Mouse (Mus musculus): ENCODE data around the gene Mif. TPM values are rescaled to one million over a fixed set of nuclear protein-coding genes. Genes with fewer than 3 reads are reported as not detected.
"Not testable (repeated sequence)": the region's sequence is repeated elsewhere in the genome, so short reads cannot be mapped to it uniquely, and the experiment has no call there.

Gene Mif
- polyA plus RNA-seq, 1 experiment from 2014 or later = 1,479 TPM

- H3K27me3 ChIP-seq (ENCODE audit: control insufficient read depth, insufficient read depth, low read depth, low read length) = no peaks in the 10 kb centered on the region
- H3K9ac ChIP-seq (ENCODE audit: low read length) = peak within 1 kb of the TSS; percentile 45
- H3K9me3 ChIP-seq (ENCODE audit: control insufficient read depth, low read length) = no peaks in the 10 kb centered on the region
- peak within 1 kb of the TSS; percentile 75 for H3K4me2 ChIP-seq (ENCODE audit: low read depth, low read length)
- H3K36me3 ChIP-seq (ENCODE audit: control insufficient read depth, insufficient read depth, low read length) = peaks cover 20% of the 10 kb centered on the region
- peak; percentile 98 for ATAC-seq (ENCODE audit: low read depth)
- peaks cover 8% of the 10 kb centered on the region for H3K4me1 ChIP-seq (replicated peaks; ENCODE audit: control insufficient read depth, insufficient read depth, low read length)
- H3K27ac ChIP-seq (ENCODE audit: low read length) = 0 out of 2 replicates have a peak within 1 kb of the TSS, but pooled peaks have one; percentile 8
- H3K4me3 ChIP-seq (ENCODE audit: low read length) = peak within 1 kb of the TSS; percentile 47
- WGBS = under 1% methylated on average over 45 of the region's 51 CpGs
Observed at GRCm38 (mm10) chr10:75893089-75893750, 33.2 kb upstream of the Mif start, which contains the start of gene Derl3. Gene Derl3, plus strand, starts transcription at chr10:75893413.

- 26% methylated on average over 8 of the region's 8 CpGs for WGBS
- no peak overlapping the region for H3K4me3 ChIP-seq (ENCODE audit: low read length)
- H3K4me1 ChIP-seq (replicated peaks; ENCODE audit: control insufficient read depth, insufficient read depth, low read length) = peaks cover 8% of the 10 kb centered on the region
- no peaks in the 10 kb centered on the region for H3K9me3 ChIP-seq (ENCODE audit: control insufficient read depth, low read length)
- H3K4me2 ChIP-seq (ENCODE audit: low read depth, low read length) = no peak overlapping the region
- no peak for ATAC-seq (ENCODE audit: low read depth)
- no peak overlapping the region for H3K27ac ChIP-seq (ENCODE audit: low read length)
- H3K9ac ChIP-seq (ENCODE audit: low read length) = no peak overlapping the region
- no peaks in the 10 kb centered on the region for H3K27me3 ChIP-seq (ENCODE audit: control insufficient read depth, insufficient read depth, low read depth, low read length)
- H3K36me3 ChIP-seq (ENCODE audit: control insufficient read depth, insufficient read depth, low read length) = no peaks in the 10 kb centered on the region
Observed at GRCm38 (mm10) chr10:75889406-75890153, 29.5 kb upstream of the Mif start.

GRCm38 (mm10) chr10:75887504-75887903 is 27.5 kb upstream of the Mif start:
- ATAC-seq (ENCODE audit: low read depth); H3K27ac ChIP-seq (ENCODE audit: low read length); H3K4me1 ChIP-seq (replicated peaks; ENCODE audit: control insufficient read depth, insufficient read depth, low read length); H3K9ac ChIP-seq (ENCODE audit: low read length); H3K36me3 ChIP-seq (ENCODE audit: control insufficient read depth, insufficient read depth, low read length); H3K27me3 ChIP-seq (ENCODE audit: control insufficient read depth, insufficient read depth, low read depth, low read length); H3K4me3 ChIP-seq (ENCODE audit: low read length); H3K4me2 ChIP-seq (ENCODE audit: low read depth, low read length); H3K9me3 ChIP-seq (ENCODE audit: control insufficient read depth, low read length): not testable (repeated sequence)
- WGBS = 77% methylated on average over 5 of the region's 5 CpGs

- no peak overlapping the region for H3K9ac ChIP-seq (ENCODE audit: low read length)
- WGBS = 92% methylated on average over 8 of the region's 8 CpGs
- no peaks in the 10 kb centered on the region for H3K36me3 ChIP-seq (ENCODE audit: control insufficient read depth, insufficient read depth, low read length)
- H3K27ac ChIP-seq (ENCODE audit: low read length) = no peak overlapping the region
- no peaks in the 10 kb centered on the region; the same call in 1 of the 2 replicates for H3K27me3 ChIP-seq (ENCODE audit: control insufficient read depth, insufficient read depth, low read depth, low read length)
- no peaks in the 10 kb centered on the region for H3K9me3 ChIP-seq (ENCODE audit: control insufficient read depth, low read length)
- H3K4me2 ChIP-seq (ENCODE audit: low read depth, low read length) = no peak overlapping the region
- no peak for ATAC-seq (ENCODE audit: low read depth)
- H3K4me3 ChIP-seq (ENCODE audit: low read length) = no peak overlapping the region
- peaks cover 7% of the 10 kb centered on the region for H3K4me1 ChIP-seq (replicated peaks; ENCODE audit: control insufficient read depth, insufficient read depth, low read length)
Observed at GRCm38 (mm10) chr10:75884742-75885141, 24.7 kb upstream of the Mif start.

- WGBS = under 1% methylated on average over 10 of the region's 10 CpGs
- H3K4me2 ChIP-seq (ENCODE audit: low read depth, low read length) = peak overlapping the region; percentile 32; the same call in 1 of the 2 replicates
- no peaks in the 10 kb centered on the region; the same call in 1 of the 2 replicates for H3K27me3 ChIP-seq (ENCODE audit: control insufficient read depth, insufficient read depth, low read depth, low read length)
- ATAC-seq (ENCODE audit: low read depth) = peak; percentile 74
- no peak overlapping the region for H3K9ac ChIP-seq (ENCODE audit: low read length)
- no peak overlapping the region for H3K4me3 ChIP-seq (ENCODE audit: low read length)
- peaks cover 7% of the 10 kb centered on the region for H3K4me1 ChIP-seq (replicated peaks; ENCODE audit: control insufficient read depth, insufficient read depth, low read length)
- H3K9me3 ChIP-seq (ENCODE audit: control insufficient read depth, low read length) = no peaks in the 10 kb centered on the region
- no peaks in the 10 kb centered on the region for H3K36me3 ChIP-seq (ENCODE audit: control insufficient read depth, insufficient read depth, low read length)
- no peak overlapping the region for H3K27ac ChIP-seq (ENCODE audit: low read length)
Observed at GRCm38 (mm10) chr10:75883232-75883552, 23.2 kb upstream of the Mif start.

GRCm38 (mm10) chr10:75882433-75883231 is 22.6 kb upstream of the Mif start:
- no peak overlapping the region for H3K9ac ChIP-seq (ENCODE audit: low read length)

GRCm38 (mm10) chr10:75881578-75882432 is 21.8 kb upstream of the Mif start:
- no peaks in the 10 kb centered on the region for H3K36me3 ChIP-seq (ENCODE audit: control insufficient read depth, insufficient read depth, low read length)
- no peak overlapping the region for H3K4me3 ChIP-seq (ENCODE audit: low read length)
- no peak overlapping the region for H3K4me2 ChIP-seq (ENCODE audit: low read depth, low read length)
- 22% methylated on average over 20 of the region's 20 CpGs for WGBS
- no peaks in the 10 kb centered on the region for H3K9me3 ChIP-seq (ENCODE audit: control insufficient read depth, low read length)
- H3K27ac ChIP-seq (ENCODE audit: low read length) = no peak overlapping the region
- ATAC-seq (ENCODE audit: low read depth) = no peak
- H3K4me1 ChIP-seq (replicated peaks; ENCODE audit: control insufficient read depth, insufficient read depth, low read length) = peaks cover 7% of the 10 kb centered on the region
- H3K27me3 ChIP-seq (ENCODE audit: control insufficient read depth, insufficient read depth, low read depth, low read length) = no peaks in the 10 kb centered on the region; the same call in 1 of the 2 replicates
- no peak overlapping the region for H3K9ac ChIP-seq (ENCODE audit: low read length)

More at GRCm38 (mm10) chr10:75882433-75883231, 22.6 kb upstream of the Mif start:
- no peak for ATAC-seq (ENCODE audit: low read depth)
- Histone ChIP-seq H3K9me3 (ENCODE audit: control insufficient read depth, low read length) (no peaks in the 10 kb centered on the region), H3K4me2 (ENCODE audit: low read depth, low read length) (peak overlapping the region; percentile 32; the same call in 1 of the 2 replicates), H3K27me3 (ENCODE audit: control insufficient read depth, insufficient read depth, low read depth, low read length) (no peaks in the 10 kb centered on the region; the same call in 1 of the 2 replicates), H3K27ac (ENCODE audit: low read length) (no peak overlapping the region), H3K4me3 (ENCODE audit: low read length) (no peak overlapping the region), H3K4me1 (replicated peaks; ENCODE audit: control insufficient read depth, insufficient read depth, low read length) (peaks cover 7% of the 10 kb centered on the region), H3K36me3 (ENCODE audit: control insufficient read depth, insufficient read depth, low read length) (no peaks in the 10 kb centered on the region)
- 9% methylated on average over 15 of the region's 15 CpGs for WGBS

- Histone ChIP-seq H3K27ac (ENCODE audit: low read length) (no peak overlapping the region), H3K36me3 (ENCODE audit: control insufficient read depth, insufficient read depth, low read length) (no peaks in the 10 kb centered on the region), H3K4me2 (ENCODE audit: low read depth, low read length) (no peak overlapping the region), H3K9ac (ENCODE audit: low read length) (no peak overlapping the region), H3K4me3 (ENCODE audit: low read length) (no peak overlapping the region), H3K9me3 (ENCODE audit: control insufficient read depth, low read length) (no peaks in the 10 kb centered on the region), H3K27me3 (ENCODE audit: control insufficient read depth, insufficient read depth, low read depth, low read length) (no peaks in the 10 kb centered on the region; the same call in 1 of the 2 replicates), H3K4me1 (replicated peaks; ENCODE audit: control insufficient read depth, insufficient read depth, low read length) (peaks cover 7% of the 10 kb centered on the region)
- no peak for ATAC-seq (ENCODE audit: low read depth)
- WGBS = 39% methylated on average over 6 of the region's 6 CpGs
Observed at GRCm38 (mm10) chr10:75880771-75881577, 20.9 kb upstream of the Mif start.

Measured in lung, embryonic 16.5 days (tissue).